Mouse (Mus musculus) megakaryocyte, embryonic 14.5 days (primary cell): ENCODE results near the gene Perm1.

Experiments used
- FLI1 ChIP-seq: IDR thresholded peaks from 2 replicates; pipeline ENCODE4 v1.6.1; 2012; ENCODE audit warnings: low read length, inconsistent platforms, mixed read lengths
- GATA1 ChIP-seq: IDR thresholded peaks from 3 replicates; pipeline ENCODE4 v1.6.1; 2012; ENCODE audit warnings: mixed read lengths, low read length, inconsistent platforms, borderline replicate concordance

DNA sequence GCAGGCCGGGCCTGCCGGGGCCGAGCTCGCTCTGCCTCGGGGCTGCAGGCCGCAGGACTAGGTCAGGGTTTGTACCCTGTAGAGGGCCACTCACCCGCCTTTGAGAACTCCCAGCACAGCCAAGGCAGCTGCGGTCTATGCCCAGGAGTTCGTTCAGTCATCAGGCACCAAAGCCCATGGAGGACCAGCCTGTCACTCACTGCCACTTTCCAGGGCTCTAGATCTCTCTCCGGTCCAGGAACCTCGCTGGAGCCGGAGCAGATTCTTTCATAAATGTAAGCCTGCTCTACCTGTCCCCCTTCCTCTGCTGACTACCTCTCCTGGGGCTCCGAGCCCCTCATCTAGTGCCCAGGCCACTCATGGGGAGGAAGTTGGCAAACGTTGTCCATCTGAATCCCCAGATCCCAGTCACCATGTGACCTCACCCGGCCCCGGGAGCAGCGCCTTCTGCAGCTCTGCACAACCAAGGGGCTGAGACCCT lies 18.4 kb downstream of the Perm1 start:
- TF ChIP-seq GATA1 (no peak), FLI1 (no peak)
